Comparison of ENCODE assay signal across 14 mouse cellular contexts in the genomic region with DNA sequence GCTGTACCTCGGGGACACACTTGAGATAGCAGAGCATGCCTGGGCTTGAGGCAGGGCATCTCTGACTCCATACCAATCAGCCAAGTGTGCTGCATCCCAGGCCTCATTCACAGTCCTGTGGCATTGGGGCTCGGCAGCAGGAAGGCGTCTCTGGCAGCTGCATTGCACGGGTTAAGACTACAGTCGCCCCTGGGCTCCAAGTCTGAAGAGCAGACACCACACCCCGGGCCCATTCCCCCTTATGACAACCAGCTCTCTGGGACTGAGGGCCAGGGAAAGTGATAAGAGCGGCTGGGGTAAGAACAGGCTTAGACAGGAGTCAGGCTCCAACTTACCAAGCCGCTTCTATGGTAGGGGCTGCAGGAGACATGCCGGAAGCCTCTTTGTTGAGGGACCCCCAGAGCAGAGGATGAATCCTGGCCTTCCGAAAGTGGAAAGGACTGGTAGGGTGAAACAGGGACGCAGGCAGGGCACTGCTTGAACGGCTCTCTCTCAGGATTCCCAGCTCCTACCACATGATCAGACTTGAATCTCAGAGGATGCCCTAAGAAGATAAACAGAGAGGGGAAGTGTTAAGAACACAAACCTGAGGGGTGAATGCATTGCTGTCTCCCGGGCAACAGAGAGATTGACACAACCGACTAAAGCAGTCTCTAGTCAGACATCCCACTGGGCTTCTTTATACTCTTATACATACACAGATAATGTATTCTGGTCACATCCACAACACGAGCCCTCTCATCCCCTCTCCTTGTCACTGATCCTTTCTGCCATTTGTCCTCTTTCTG. TPM values are rescaled to one million over a fixed set of nuclear protein-coding genes. Genes with fewer than 3 reads are reported as not detected.
DNase-seq lines count a peak whose midpoint lies in the region; ATAC-seq lines count a peak whose summit lies in the region.
"Had no signal": no experiment of that assay in that cellular context is flagged by ENCODE, and none has a peak within 500 bp of the region (broad histone marks: within the 10 kb centered on the region; RNA-seq: fewer than 3 reads in every experiment).

No protein-coding gene starts in this region.

- no peak overlapping the region; the same call in 1 of the 2 replicates for H3K27ac ChIP-seq in embryonic facial prominence, embryonic 11.5 days (replicated peaks; ENCODE audit: low read depth, low read length)
- H3K27ac ChIP-seq in hindbrain, embryonic 11.5 days (ENCODE audit: low read depth, low read length) = peak overlapping the region; percentile 80
- peak overlapping the region; percentile 96 for H3K27ac ChIP-seq in midbrain, embryonic 13.5 days
- H3K27ac ChIP-seq: heart, adult 2 months; lung, embryonic 15.5 days had no signal

- no peaks in the 10 kb centered on the region for H3K9me3 ChIP-seq in embryonic facial prominence, embryonic 11.5 days (replicated peaks; ENCODE audit: control insufficient read depth, low read length)
- H3K9me3 ChIP-seq in hindbrain, embryonic 11.5 days (ENCODE audit: control insufficient read depth, low read length) = no peaks in the 10 kb centered on the region
- H3K9me3 ChIP-seq in midbrain, embryonic 13.5 days = no peaks in the 10 kb centered on the region
- H3K9me3 ChIP-seq: lung, embryonic 15.5 days had no signal

- H3K9ac ChIP-seq in embryonic facial prominence, embryonic 11.5 days (replicated peaks; ENCODE audit: low read length) = no peak overlapping the region
- peak overlapping the region; percentile 29; the same call in 1 of the 2 replicates for H3K9ac ChIP-seq in hindbrain, embryonic 11.5 days (ENCODE audit: low read depth, low read length)
- H3K9ac ChIP-seq in midbrain, embryonic 13.5 days (replicated peaks) = peak overlapping the region; percentile 61
- H3K9ac ChIP-seq: lung, embryonic 15.5 days had no signal

- DNase-seq in R1 (ENCODE audit: low read depth, low spot score) = peak; percentile 43
- no peak for DNase-seq in embryonic facial prominence, embryonic 11.5 days (ENCODE audit: low spot score)
- DNase-seq in hindbrain, embryonic 11.5 days (ENCODE audit: low spot score) = peak; percentile 71
- no peak for DNase-seq in gastrocnemius, postnatal 10 days
- DNase-seq in ovary, postnatal 14 days (ENCODE audit: low spot score) = no peak
- DNase-seq in liver = no peak
- DNase-seq: cerebellum, postnatal 25 days; heart, adult 2 months; kidney, postnatal 14 days; right cerebral cortex, adult 18-20 months had no signal

- H3K4me2 ChIP-seq in embryonic facial prominence, embryonic 11.5 days (ENCODE audit: low read depth, low read length) = no peak overlapping the region
- H3K4me2 ChIP-seq in hindbrain, embryonic 11.5 days (replicated peaks; ENCODE audit: low read depth, low read length) = peak overlapping the region; percentile 33
- H3K4me2 ChIP-seq in midbrain, embryonic 13.5 days (replicated peaks) = peak overlapping the region; percentile 55
- H3K4me2 ChIP-seq: lung, embryonic 15.5 days had no signal

- H3K27me3 ChIP-seq in embryonic facial prominence, embryonic 11.5 days (ENCODE audit: control insufficient read depth, insufficient read depth, low read length) = no peaks in the 10 kb centered on the region
- H3K27me3 ChIP-seq in hindbrain, embryonic 11.5 days (ENCODE audit: control insufficient read depth, insufficient read depth, low read length) = peaks cover 3% of the 10 kb centered on the region; the same call in 1 of the 2 replicates
- H3K27me3 ChIP-seq in midbrain, embryonic 13.5 days = peaks cover 49% of the 10 kb centered on the region
- H3K27me3 ChIP-seq: lung, embryonic 15.5 days had no signal

- H3K4me3 ChIP-seq in embryonic facial prominence, embryonic 11.5 days (ENCODE audit: low read depth, low read length) = no peak overlapping the region
- H3K4me3 ChIP-seq in hindbrain, embryonic 11.5 days (ENCODE audit: low read depth, low read length) = peak overlapping the region; percentile 12; the same call in 1 of the 2 replicates
- peak overlapping the region; percentile 41 for H3K4me3 ChIP-seq in midbrain, embryonic 13.5 days (replicated peaks)
- H3K4me3 ChIP-seq: heart, adult 2 months; lung, embryonic 15.5 days had no signal

- WGBS in embryonic facial prominence, embryonic 11.5 days = 54% methylated on average over 15 of the region's 15 CpGs
- 29% methylated on average over 15 of the region's 15 CpGs for WGBS in hindbrain, embryonic 11.5 days
- WGBS in midbrain, embryonic 13.5 days = 9% methylated on average over 15 of the region's 15 CpGs

- ATAC-seq in embryonic facial prominence, embryonic 11.5 days (replicated peaks; ENCODE audit: insufficient number of reproducible peaks, low FRiP score, low TSS enrichment, low read depth) = peak; percentile 57; the same call in 1 of the 2 replicates
- peak; percentile 89 for ATAC-seq in hindbrain, embryonic 11.5 days (ENCODE audit: low FRiP score)
- peak; percentile 88 for ATAC-seq in midbrain, embryonic 13.5 days
- ATAC-seq in granulocyte monocyte progenitor cell, adult 5-6 weeks (replicated peaks; ENCODE audit: poor library complexity, severe bottlenecking) = no peak

- no peaks in the 10 kb centered on the region for H3K4me1 ChIP-seq in embryonic facial prominence, embryonic 11.5 days (ENCODE audit: control insufficient read depth, insufficient read depth, low read length)
- peaks cover 9% of the 10 kb centered on the region for H3K4me1 ChIP-seq in hindbrain, embryonic 11.5 days (replicated peaks; ENCODE audit: control insufficient read depth, insufficient read depth, low read length)
- H3K4me1 ChIP-seq in midbrain, embryonic 13.5 days (replicated peaks) = peaks cover 45% of the 10 kb centered on the region
- H3K4me1 ChIP-seq: lung, embryonic 15.5 days had no signal

- no peaks in the 10 kb centered on the region for H3K36me3 ChIP-seq in embryonic facial prominence, embryonic 11.5 days (replicated peaks; ENCODE audit: control insufficient read depth, insufficient read depth, low read depth, low read length)
- no peaks in the 10 kb centered on the region for H3K36me3 ChIP-seq in hindbrain, embryonic 11.5 days (ENCODE audit: control insufficient read depth, insufficient read depth, low read length)
- H3K36me3 ChIP-seq in midbrain, embryonic 13.5 days = 0 out of 2 replicates have a peak, but pooled peaks cover 3% of the 10 kb centered on the region
- H3K36me3 ChIP-seq: lung, embryonic 15.5 days had no signal

RNA-seq across cellular contexts. Expression of gene Dmrtb1, which starts 3.5 kb away (rescaled TPM):
- polyA plus RNA-seq in embryonic facial prominence, embryonic 11.5 days (2014; fragmentation: Nextera tagmentation; extraction: Ambion mirVana) = 2.0 and 2.4 TPM in 2 replicates
- 13.8 and 16.6 TPM in 2 replicates for polyA plus RNA-seq in hindbrain, embryonic 11.5 days (2014; fragmentation: Nextera tagmentation; extraction: Ambion mirVana)
- polyA plus RNA-seq in midbrain, embryonic 13.5 days (2015; fragmentation: Nextera tagmentation; extraction: Ambion mirVana) = 79.2 and 91.8 TPM in 2 replicates
- total RNA-seq in gastrocnemius, postnatal 10 days (2021) = not detected
- 1.7 TPM in 1 of 2 replicates, not detected in the other for total RNA-seq in granulocyte monocyte progenitor cell, adult 5-6 weeks (2014; fragmentation: Nextera tagmentation)
- 0.46 TPM in 1 of 2 replicates, not detected in the other for total RNA-seq in granulocyte monocyte progenitor cell, adult 5-6 weeks (2017)
- total RNA-seq: adrenal gland, adult 18-20 months; heart, adult 2 months had no signal
- polyA plus RNA-seq: lung, embryonic 15.5 days had no signal

Comparison
In these comparisons a context has a peak if more than half of its experiments do, and no peak if none do; other contexts are left out.
1. DNase-seq: peak in R1 (single experiment) and hindbrain, embryonic 11.5 days (single experiment); none in embryonic facial prominence, embryonic 11.5 days (single experiment), gastrocnemius, postnatal 10 days (single experiment), ovary, postnatal 14 days (single experiment) and liver (single experiment).